Mouse (Mus musculus): ENCODE measurements around the gene St6galnac4.

GRCm38 (mm10) chr2:32617109-32617508 lies 30.2 kb downstream of the St6galnac4 start:
- TF ChIP-seq TAL1 (IDR thresholded peaks at IDR 0.05; ENCODE audit: low read length) (no peak), GATA1 (IDR thresholded peaks at IDR 0.05; ENCODE audit: low read length) (no peak)

Measured in erythroblast, embryonic 14.5 days (primary cell).